Mouse (Mus musculus) embryonic fibroblast, embryonic 13.5 days (primary cell): Measurements from ENCODE around the gene Ptprt. TPM values are rescaled to one million over a fixed set of nuclear protein-coding genes. Genes with fewer than 3 reads are reported as not detected.

Experiments
- H3K27ac ChIP-seq: 2 replicates; pipeline ENCODE4 v1.5.1; 2012; ENCODE audit warnings: low read length, control low read depth, inconsistent platforms; ENCODE audit not compliant: insufficient read depth
- H3K4me1 ChIP-seq: 2 replicates; pipeline ENCODE4 v1.6.1; 2011; ENCODE audit warnings: low read length; ENCODE audit not compliant: control insufficient read depth, insufficient read depth
- H3K4me3 ChIP-seq: 2 replicates; pipeline ENCODE4 v1.5.1; 2011; ENCODE audit warnings: mild to moderate bottlenecking, control low read depth, low read length; ENCODE audit not compliant: insufficient read depth
- CTCF ChIP-seq: IDR thresholded peaks from 2 replicates; pipeline ENCODE4 v1.5.1; 2011; ENCODE audit warnings: mild to moderate bottlenecking, control low read depth, low read length, moderate library complexity, borderline replicate concordance; ENCODE audit not compliant: insufficient read depth
- POLR2A ChIP-seq: IDR thresholded peaks from 2 replicates; pipeline ENCODE4 v1.6.1; 2011; ENCODE audit warnings: low read depth, mild to moderate bottlenecking, control low read depth, low read length, moderate library complexity
- polyA plus RNA-seq: library from polyadenylated mRNA; stranded (reverse); fragments of >200 nt; gene quantifications from 2 replicates; pipeline ENCODE4 v1.2.4, GENCODE M21; 2011; ENCODE audit warnings: low read depth; ENCODE audit not compliant: missing spikeins, insufficient read length

Ptprt gene
- polyA plus RNA-seq, 1 experiment, result 0.44 TPM

DNA sequence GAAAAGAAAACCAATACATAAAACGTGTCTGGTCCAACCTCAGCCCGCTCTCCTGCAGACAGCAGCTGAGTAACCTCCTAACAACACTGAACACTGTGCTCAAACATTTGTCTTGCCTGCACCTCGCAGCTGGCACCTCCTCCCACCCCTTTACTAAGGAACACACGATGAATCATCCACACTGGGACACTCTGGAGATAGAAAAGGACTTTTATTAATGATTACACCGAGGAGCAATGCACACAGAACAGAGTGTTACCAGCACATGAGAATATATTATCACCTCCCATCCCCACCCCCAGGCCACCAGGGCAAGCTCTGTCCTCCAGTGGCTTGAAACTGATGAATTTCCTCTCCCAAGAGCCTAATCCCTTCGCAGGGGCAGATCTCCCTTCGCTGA is 230.8 kb downstream of the Ptprt start:
- Histone ChIP-seq H3K4me3 (no peak overlapping the region), H3K27ac (no peak overlapping the region), H3K4me1 (no peaks in the 10 kb centered on the region)
- TF ChIP-seq POLR2A (no peak), CTCF (no peak)

DNA sequence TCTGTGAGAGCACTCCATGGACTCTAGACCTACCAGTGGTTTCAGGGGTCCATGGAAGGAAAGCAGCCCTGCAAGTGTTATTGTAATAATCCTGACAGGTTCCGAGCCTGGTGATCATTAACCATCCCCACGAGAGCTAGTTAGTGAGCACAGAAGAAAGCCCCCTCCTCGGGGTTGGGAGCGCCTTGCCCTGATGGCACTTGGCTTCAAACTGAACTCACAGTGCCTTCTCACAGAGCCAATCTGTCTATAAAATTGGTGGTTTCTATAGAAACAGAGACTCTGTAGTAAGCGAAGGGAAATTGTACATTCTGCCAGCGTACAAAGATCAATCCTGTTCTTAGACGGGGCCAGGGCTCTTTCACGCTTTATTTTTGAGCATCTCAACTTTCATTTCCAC is 234.8 kb downstream of the Ptprt start:
- Histone ChIP-seq H3K4me1 (no peaks in the 10 kb centered on the region), H3K4me3 (no peak overlapping the region), H3K27ac (no peak overlapping the region)
- TF ChIP-seq POLR2A, result no peak
- TF ChIP-seq CTCF, result no peak

DNA sequence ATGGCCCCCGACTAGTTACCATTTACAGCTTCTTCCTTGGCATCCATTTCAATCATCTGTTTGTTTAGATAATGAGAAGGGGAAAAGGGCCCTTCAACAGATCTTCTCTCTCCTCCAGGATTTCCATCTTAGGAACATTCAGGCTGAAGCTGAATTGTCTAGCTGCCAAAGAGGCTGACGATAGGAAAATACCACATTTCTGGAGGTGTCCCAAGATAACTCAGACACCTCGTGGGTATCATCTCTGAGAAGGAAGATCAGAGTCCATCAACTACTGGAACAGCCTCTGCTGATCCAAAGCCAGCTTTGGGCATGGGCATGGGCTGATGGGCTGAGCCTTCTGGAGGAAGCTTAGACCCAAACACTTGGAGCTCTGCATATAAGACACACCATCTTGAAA is 242.8 kb downstream of the Ptprt start:
- Histone ChIP-seq H3K4me3 (no peak overlapping the region), H3K27ac (no peak overlapping the region), H3K4me1 (no peaks in the 10 kb centered on the region)
- TF ChIP-seq POLR2A, result no peak
- no peak for TF ChIP-seq CTCF

DNA sequence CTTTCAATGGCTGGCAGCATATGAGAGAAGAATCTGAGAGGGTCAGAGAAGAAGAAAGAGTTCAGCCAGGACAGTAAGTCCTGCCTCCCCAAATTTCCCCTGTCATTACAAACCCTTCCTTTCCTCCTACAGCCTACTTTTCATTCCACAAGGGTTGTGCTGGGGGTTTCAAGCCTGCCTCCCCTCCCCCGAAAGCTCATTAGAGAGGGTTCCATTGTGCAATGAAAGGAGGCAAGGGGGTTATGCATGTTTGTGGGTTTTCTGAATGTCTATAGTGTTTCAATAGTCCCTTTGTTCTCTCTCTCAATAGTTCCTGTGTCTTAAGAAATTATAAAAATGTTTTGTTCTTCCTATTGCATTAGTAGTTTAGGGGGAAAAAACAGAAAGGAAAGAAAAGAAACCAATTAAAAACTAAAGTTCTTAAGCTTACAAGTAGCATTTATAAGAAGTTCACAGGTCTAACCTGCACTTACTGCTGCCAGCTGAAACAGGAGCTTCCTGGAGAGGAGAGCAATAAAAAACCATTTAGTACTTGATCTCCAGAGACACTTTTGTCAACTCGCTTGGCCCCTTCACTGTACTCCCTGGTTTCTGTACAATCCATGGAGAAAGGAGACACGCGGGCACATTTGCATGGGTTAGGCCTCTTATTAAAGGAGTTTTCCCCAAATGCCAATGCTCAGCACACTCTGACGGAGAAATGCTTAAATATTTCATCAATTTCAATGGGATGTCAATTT is 247.7 kb downstream of the Ptprt start:
- no peak for TF ChIP-seq POLR2A
- no peak for TF ChIP-seq CTCF
- no peaks in the 10 kb centered on the region for H3K4me1 ChIP-seq
- no peak overlapping the region for H3K27ac ChIP-seq
- no peak overlapping the region for H3K4me3 ChIP-seq

DNA sequence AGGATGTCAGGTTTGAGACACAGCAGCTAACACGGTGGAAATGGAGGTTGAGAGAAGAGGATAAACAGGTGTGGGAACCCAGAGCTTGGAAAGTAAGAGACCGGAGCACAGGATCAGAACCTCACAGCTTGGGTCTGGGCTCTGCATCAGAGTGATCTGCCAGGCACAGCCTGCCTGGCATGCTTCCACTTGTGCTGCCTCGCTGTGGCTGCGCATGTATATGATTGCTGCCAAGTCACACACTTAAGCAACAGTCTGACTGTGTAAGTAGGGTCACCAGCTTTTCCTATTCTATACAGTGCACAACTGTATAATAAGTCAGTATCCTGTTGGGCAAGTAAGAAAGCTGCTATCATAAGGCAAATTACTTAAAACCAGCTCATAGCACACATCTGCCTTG is 249.9 kb downstream of the Ptprt start:
- Histone ChIP-seq H3K4me1 (no peaks in the 10 kb centered on the region), H3K4me3 (no peak overlapping the region), H3K27ac (no peak overlapping the region)
- TF ChIP-seq CTCF (no peak), POLR2A (no peak)

DNA sequence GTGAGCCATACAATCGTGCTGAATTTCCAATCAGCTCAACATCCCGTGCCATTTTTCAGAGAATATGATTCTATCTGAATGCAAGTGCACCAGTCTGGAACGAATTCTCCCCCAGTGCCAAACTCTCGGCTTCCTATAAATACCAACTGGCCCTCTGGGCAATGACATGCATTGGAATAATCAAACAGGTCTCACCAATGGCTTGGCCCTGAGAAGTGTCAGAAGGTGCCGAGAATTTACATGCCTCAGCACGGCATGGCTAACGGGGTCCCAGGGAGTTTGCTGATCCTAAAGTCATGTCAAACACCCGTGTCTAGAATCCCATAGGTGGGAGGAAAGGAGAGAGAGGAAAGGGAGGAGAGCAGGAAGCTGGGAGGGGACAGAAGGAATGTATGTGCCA is 251.7 kb downstream of the Ptprt start:
- H3K4me1 ChIP-seq, result no peaks in the 10 kb centered on the region
- TF ChIP-seq CTCF (no peak), POLR2A (no peak)
- H3K27ac ChIP-seq, result no peak overlapping the region
- H3K4me3 ChIP-seq, result no peak overlapping the region

DNA sequence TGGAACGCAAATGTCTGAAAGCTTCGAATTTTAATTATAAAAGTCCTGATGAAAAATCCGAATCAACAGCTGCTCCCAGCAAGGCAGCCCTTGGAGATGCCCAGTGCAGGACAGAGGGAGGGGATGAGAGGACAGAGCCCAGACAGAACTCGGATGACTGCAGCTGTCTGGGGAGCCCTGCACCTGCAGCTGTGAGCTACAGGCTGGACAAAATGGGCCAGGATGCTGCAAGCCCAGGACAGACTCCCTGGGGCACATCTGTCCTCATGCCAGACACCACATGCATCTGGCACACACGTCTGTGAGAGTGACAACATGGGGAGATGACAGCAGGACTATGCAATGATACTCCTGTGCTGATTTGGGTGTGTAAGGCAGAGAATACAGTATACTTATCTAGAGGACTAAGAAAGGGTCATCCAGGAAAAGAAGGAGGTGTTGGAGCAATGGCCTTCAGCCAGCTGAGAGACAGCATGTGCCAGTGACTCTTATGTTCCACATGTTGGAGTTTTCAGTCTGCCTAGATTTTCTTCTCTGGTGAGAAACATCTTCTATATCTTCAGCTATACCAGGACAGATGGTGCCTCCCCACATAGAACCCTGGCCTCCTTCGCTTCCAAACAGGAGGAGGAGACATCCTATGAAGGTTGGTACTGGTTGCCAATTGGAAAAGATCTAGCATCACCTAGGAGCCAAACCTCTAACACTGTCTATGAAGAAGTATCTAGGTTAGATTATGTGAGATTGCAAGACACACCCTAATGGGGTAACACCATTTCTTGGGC is 259.4 kb downstream of the Ptprt start:
- Histone ChIP-seq H3K4me3 (no peak overlapping the region), H3K27ac (no peak overlapping the region), H3K4me1 (no peaks in the 10 kb centered on the region)
- TF ChIP-seq POLR2A (no peak), CTCF (no peak)

DNA sequence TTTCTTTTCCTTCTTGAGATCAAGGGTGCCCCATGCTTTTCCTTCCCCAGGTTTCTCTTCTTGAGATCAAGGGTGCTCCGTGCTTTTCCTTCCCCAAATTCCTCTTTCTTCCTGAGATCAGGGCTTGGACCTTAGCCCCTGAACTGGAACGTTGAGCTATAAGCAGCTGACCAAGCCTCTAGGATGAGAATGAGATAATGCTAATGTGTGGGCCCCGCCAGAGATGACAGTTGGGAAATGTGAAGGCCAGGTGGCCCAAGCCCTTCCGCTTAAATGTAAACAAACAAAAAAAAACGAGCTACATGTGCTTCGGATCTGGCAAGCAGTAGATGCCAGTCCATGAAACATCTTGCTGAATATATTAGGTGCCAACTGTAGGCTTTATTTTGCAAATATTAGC is 266.3 kb downstream of the Ptprt start:
- Histone ChIP-seq H3K4me1 (no peaks in the 10 kb centered on the region), H3K27ac (no peak overlapping the region), H3K4me3 (no peak overlapping the region)
- TF ChIP-seq POLR2A (no peak), CTCF (no peak)

DNA sequence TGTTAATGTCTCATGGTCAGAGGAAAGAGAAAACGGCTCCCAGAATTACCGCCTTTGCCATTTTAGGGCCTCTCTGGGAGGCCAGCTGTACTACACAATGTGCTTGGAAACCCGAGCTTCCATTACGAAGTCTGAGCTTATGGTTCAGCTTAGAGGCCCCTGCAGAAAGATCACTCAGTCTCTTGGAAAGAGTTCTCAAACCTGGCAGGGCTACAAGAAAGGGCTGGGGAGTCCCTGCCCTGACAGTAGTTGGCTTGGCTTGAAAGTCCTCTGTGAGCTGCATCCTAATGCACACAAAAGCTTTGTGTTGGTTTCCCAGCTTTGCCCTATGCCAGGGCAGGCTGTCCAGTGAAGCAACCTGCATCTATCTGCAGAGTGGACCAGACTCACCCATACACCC is 269.1 kb downstream of the Ptprt start:
- H3K27ac ChIP-seq, result no peak overlapping the region
- TF ChIP-seq POLR2A, result no peak
- no peak for TF ChIP-seq CTCF
- no peaks in the 10 kb centered on the region for H3K4me1 ChIP-seq
- H3K4me3 ChIP-seq, result no peak overlapping the region

DNA sequence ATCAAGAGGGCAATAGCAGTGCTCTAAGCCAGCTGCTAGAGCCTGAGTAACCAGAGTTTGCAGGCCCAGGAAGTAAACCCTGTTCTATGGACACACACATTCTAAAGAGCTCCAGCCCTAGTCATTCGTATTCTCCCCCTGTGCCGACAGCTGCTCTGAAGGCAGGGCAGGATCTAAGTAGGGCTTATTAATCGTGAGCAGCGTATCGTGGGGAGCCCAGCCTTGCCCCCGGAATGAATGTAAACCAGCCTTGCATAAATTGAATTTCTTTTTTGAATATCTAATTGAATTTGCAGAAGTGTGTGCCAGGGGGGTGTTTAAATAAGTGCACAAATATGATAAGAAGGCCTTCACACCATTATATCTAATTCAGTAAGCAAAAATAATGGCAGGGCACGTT is 283.6 kb downstream of the Ptprt start:
- TF ChIP-seq POLR2A, result no peak
- TF ChIP-seq CTCF, result no peak
- no peak overlapping the region for H3K4me3 ChIP-seq
- no peak overlapping the region for H3K27ac ChIP-seq
- H3K4me1 ChIP-seq, result no peaks in the 10 kb centered on the region
